Mouse (Mus musculus) midbrain, embryonic 16.5 days (tissue): ENCODE measurements at regions not wholly inside any gene's neighbourhood (a gene's known extent, or its start where the extent isn't known, plus 50 kb on each side); places are given as distances from the start of the nearest gene placed in this dataset.
A peak's percentile ranks its signal among the peaks of the same experiment; 100 is the strongest.

ENCODE experiments used
- ATAC-seq: fragments of 200-750 bp; cut with Nextera tagmentation; 2 replicates; pipeline ENCODE4 v1.8.0; 2017; ENCODE audit warnings: moderate TSS enrichment
- H3K27ac ChIP-seq: fragments of 300-500 bp; sonication (generic); 2 replicates; pipeline ENCODE4 v1.5.1; 2014; ENCODE audit warnings: mild to moderate bottlenecking, low read length, mixed read lengths
- H3K27me3 ChIP-seq: fragments of 300-500 bp; sonication (generic); 2 replicates; pipeline ENCODE4 v1.6.1; 2014; ENCODE audit warnings: low read depth, low read length, mixed read lengths; ENCODE audit not compliant: control insufficient read depth, insufficient read depth
- H3K36me3 ChIP-seq: fragments of 300-500 bp; sonication (generic); 2 replicates; pipeline ENCODE4 v1.6.1; 2014; ENCODE audit warnings: mild to moderate bottlenecking, low read length, moderate library complexity, mixed read lengths; ENCODE audit not compliant: control insufficient read depth, insufficient read depth
- H3K4me1 ChIP-seq: fragments of 300-500 bp; sonication (generic); 2 replicates; pipeline ENCODE4 v1.6.1; 2014; ENCODE audit warnings: mild to moderate bottlenecking, low read length, mixed read lengths; ENCODE audit not compliant: control insufficient read depth, insufficient read depth
- H3K4me2 ChIP-seq: fragments of 300-500 bp; sonication (generic); 2 replicates; pipeline ENCODE4 v1.6.1; 2014; ENCODE audit warnings: mild to moderate bottlenecking, low read length, mixed read lengths
- H3K4me3 ChIP-seq: fragments of 300-500 bp; sonication (generic); 2 replicates; pipeline ENCODE4 v1.5.1; 2014; ENCODE audit warnings: low read depth, mild to moderate bottlenecking, low read length, moderate library complexity, mixed read lengths
- H3K9ac ChIP-seq: fragments of 300-500 bp; sonication (generic); 2 replicates; pipeline ENCODE4 v1.6.1; 2014; ENCODE audit warnings: low read depth, low read length, mixed read lengths
- H3K9me3 ChIP-seq: fragments of 300-500 bp; sonication (generic); replicated peaks from 2 replicates; pipeline ENCODE4 v1.6.1; 2014; ENCODE audit warnings: mild to moderate bottlenecking, low read length, mixed read lengths; ENCODE audit not compliant: control insufficient read depth, poor library complexity, severe bottlenecking
- WGBS: fragments of 180-500 bp; shearing (Covaris S2); extraction: QIAGEN DNeasy Blood & Tissue Kit; methylation state at CpG from one replicate; pipeline ENCODE4 v1.1.7; 2014; 5-methylcytosine and 5-hydroxymethylcytosine counted together

GRCm38 (mm10) chr13:26325066-26325465 is 444.9 kb downstream of the Hdgfl1 start:
- Histone ChIP-seq H3K4me1 (no peaks in the 10 kb centered on the region), H3K4me2 (no peak overlapping the region), H3K27me3 (no peaks in the 10 kb centered on the region), H3K9ac (no peak overlapping the region), H3K9me3 (no peaks in the 10 kb centered on the region), H3K4me3 (no peak overlapping the region), H3K27ac (no peak overlapping the region), H3K36me3 (no peaks in the 10 kb centered on the region)
- no peak for ATAC-seq
- WGBS = 95% methylated on average over 3 of the region's 3 CpGs

- Histone ChIP-seq H3K27me3 (no peaks in the 10 kb centered on the region), H3K4me3 (no peak overlapping the region), H3K4me1 (no peaks in the 10 kb centered on the region), H3K36me3 (no peaks in the 10 kb centered on the region), H3K4me2 (no peak overlapping the region), H3K27ac (no peak overlapping the region), H3K9me3 (no peaks in the 10 kb centered on the region), H3K9ac (no peak overlapping the region)
- 88% methylated on average over 6 of the region's 6 CpGs for WGBS
- no peak for ATAC-seq
Observed at GRCm38 (mm10) chr13:26324633-26325032, 445.3 kb downstream of the Hdgfl1 start.

- Histone ChIP-seq H3K9ac (no peak overlapping the region), H3K4me3 (no peak overlapping the region), H3K4me1 (no peaks in the 10 kb centered on the region), H3K4me2 (no peak overlapping the region), H3K36me3 (no peaks in the 10 kb centered on the region), H3K27me3 (no peaks in the 10 kb centered on the region), H3K27ac (no peak overlapping the region), H3K9me3 (no peaks in the 10 kb centered on the region)
- no peak for ATAC-seq
- WGBS = 72% methylated on average over 5 of the region's 5 CpGs
Observed at GRCm38 (mm10) chr13:26318557-26318956, 451.4 kb downstream of the Hdgfl1 start.

DNA sequence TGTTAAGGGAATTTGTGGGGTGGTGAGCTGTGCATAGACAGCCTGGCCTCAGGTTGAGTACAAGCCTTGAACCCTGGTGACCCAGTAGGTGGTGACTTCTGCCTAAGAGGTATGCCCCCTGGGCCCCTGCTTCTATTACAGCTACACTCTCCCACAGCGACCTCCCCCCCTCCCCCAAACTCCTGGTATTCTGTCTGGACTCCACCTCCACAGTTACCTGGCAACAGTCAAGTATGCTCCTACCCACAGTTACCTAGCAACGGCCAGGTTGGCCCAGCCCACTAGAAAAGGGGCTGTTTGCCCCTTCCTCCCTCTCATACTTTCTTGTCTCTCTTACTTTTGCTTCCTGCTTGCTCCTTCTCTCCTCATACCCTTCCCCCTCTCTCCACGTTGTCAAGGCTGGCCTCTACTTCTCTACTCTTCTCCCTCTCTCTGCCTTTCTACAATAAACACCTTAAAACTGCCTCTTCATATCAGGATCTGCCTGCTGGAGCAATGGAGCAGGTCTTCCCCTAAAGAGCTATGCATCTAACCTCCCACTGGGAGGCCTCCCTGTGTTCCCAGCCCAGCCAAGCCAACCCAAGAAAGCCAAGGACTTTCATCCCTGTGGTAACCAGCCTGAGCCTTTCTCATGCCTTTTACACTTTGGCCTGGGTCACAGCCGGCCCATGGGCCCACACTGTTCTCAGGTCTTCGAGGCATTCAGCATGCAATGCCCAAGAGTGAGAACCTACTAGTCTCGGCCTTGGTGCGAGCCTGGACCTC is 457.5 kb downstream of the Hdgfl1 start:
- Histone ChIP-seq H3K9me3 (no peaks in the 10 kb centered on the region), H3K4me1 (no peaks in the 10 kb centered on the region), H3K4me2 (no peak overlapping the region), H3K36me3 (no peaks in the 10 kb centered on the region), H3K4me3 (no peak overlapping the region), H3K27me3 (no peaks in the 10 kb centered on the region), H3K9ac (no peak overlapping the region), H3K27ac (no peak overlapping the region)
- no peak for ATAC-seq
- 61% methylated on average over 7 of the region's 7 CpGs for WGBS

GRCm38 (mm10) chr13:26284073-26284444 is 485.9 kb downstream of the Hdgfl1 start:
- H3K27me3 ChIP-seq = no peaks in the 10 kb centered on the region
- 74% methylated on average over 3 of the region's 3 CpGs for WGBS
- H3K4me3 ChIP-seq = no peak overlapping the region
- H3K36me3 ChIP-seq = no peaks in the 10 kb centered on the region
- no peaks in the 10 kb centered on the region for H3K9me3 ChIP-seq
- H3K4me1 ChIP-seq = no peaks in the 10 kb centered on the region
- H3K4me2 ChIP-seq = no peak overlapping the region
- no peak overlapping the region for H3K27ac ChIP-seq
- ATAC-seq = no peak
- H3K9ac ChIP-seq = no peak overlapping the region

DNA sequence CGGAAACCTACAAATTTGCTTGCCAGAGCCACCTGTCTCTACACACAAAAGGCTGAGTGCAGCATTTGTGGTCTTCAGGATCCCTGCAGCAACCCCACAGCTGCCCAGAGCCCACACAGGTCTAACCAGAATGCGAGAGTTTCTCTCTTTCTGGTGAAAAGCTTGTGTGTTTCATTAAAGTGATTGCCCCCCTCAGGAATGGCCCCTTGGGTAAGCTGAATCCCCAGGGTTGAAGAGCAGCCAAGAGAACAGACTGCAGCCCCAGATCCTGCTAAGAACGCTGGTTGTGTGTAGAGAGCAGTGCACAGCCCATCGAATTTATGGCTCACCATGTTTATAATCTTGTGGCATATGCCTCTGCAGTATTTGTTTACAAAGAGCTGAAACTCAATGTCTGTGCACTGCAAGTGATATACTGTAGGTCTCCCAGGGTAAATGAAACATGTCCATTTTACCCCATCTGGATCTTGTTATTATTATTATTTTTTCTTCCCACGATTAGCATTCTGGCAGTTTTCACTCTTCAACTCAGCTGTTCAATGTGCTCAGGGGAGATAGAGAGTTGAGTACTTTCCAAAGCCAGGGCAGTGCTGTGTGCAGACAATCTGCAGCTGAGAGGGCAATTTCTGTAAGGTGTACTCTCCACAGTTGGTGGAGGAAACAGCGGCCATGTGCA is 486.4 kb downstream of the Hdgfl1 start:
- ATAC-seq = peak; percentile 36; the same call in 1 of the 2 replicates
- Histone ChIP-seq H3K9me3 (no peaks in the 10 kb centered on the region), H3K27ac (no peak overlapping the region)

DNA sequence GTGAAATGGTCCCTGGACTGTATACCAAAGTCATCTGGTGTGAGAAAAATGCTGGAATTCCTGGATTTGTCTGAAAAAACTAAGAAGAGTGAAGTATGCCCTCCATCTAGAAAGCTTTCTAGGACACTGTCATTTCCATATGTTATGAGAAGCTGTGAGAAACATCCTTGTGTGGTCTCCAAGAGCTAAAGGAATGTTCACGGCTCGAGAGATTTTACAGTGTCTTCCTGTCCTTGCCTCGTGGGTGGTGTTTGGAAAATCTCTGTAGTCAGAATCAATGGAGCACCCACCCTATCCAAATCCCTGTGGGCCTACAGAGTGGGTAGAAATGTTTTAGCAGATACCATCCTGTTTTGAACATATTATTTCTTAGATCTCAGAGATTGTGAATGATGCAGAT is 487.7 kb downstream of the Hdgfl1 start:
- Histone ChIP-seq H3K4me2 (no peak overlapping the region), H3K9ac (no peak overlapping the region), H3K4me3 (no peak overlapping the region), H3K4me1 (no peaks in the 10 kb centered on the region), H3K36me3 (no peaks in the 10 kb centered on the region), H3K27me3 (no peaks in the 10 kb centered on the region), H3K9me3 (no peaks in the 10 kb centered on the region), H3K27ac (no peak overlapping the region)
- 78% methylated on average over 3 of the region's 3 CpGs for WGBS
- ATAC-seq = no peak

More for the DNA sequence above, 486.4 kb downstream of the Hdgfl1 start:
- 72% methylated on average over 6 of the region's 6 CpGs for WGBS
- no peak overlapping the region for H3K4me3 ChIP-seq
- H3K36me3 ChIP-seq = no peaks in the 10 kb centered on the region
- H3K9ac ChIP-seq = no peak overlapping the region
- no peaks in the 10 kb centered on the region for H3K27me3 ChIP-seq
- no peaks in the 10 kb centered on the region for H3K4me1 ChIP-seq
- no peak overlapping the region for H3K4me2 ChIP-seq

- no peaks in the 10 kb centered on the region for H3K27me3 ChIP-seq
- H3K27ac ChIP-seq = no peak overlapping the region
- no peak for ATAC-seq
- no peak overlapping the region for H3K9ac ChIP-seq
- H3K36me3 ChIP-seq = no peaks in the 10 kb centered on the region
- 92% methylated on average over 3 of the region's 3 CpGs for WGBS
- no peaks in the 10 kb centered on the region for H3K4me1 ChIP-seq
- no peak overlapping the region for H3K4me3 ChIP-seq
- H3K9me3 ChIP-seq = no peaks in the 10 kb centered on the region
- H3K4me2 ChIP-seq = no peak overlapping the region
Observed at GRCm38 (mm10) chr13:26272850-26273249, 497.1 kb downstream of the Hdgfl1 start.

- WGBS = 97% methylated on average over 2 of the region's 2 CpGs
- H3K27ac ChIP-seq = no peak overlapping the region
- no peak overlapping the region for H3K4me2 ChIP-seq
- no peaks in the 10 kb centered on the region for H3K4me1 ChIP-seq
- H3K9me3 ChIP-seq = no peaks in the 10 kb centered on the region
- no peaks in the 10 kb centered on the region for H3K36me3 ChIP-seq
- no peak overlapping the region for H3K9ac ChIP-seq
- ATAC-seq = no peak
- H3K4me3 ChIP-seq = no peak overlapping the region
- H3K27me3 ChIP-seq = no peaks in the 10 kb centered on the region
Observed at GRCm38 (mm10) chr13:26267501-26267900, 502.5 kb downstream of the Hdgfl1 start.
